Mouse (Mus musculus): ENCODE results near the gene Fry. TPM values are rescaled to one million over a fixed set of nuclear protein-coding genes. Genes with fewer than 3 reads are reported as not detected.
A peak's percentile ranks its signal among the peaks of the same experiment; 100 is the strongest.

The Fry gene
- polyA plus RNA-seq, 1 experiment from 2014 or later = 5.5 TPM

DNA sequence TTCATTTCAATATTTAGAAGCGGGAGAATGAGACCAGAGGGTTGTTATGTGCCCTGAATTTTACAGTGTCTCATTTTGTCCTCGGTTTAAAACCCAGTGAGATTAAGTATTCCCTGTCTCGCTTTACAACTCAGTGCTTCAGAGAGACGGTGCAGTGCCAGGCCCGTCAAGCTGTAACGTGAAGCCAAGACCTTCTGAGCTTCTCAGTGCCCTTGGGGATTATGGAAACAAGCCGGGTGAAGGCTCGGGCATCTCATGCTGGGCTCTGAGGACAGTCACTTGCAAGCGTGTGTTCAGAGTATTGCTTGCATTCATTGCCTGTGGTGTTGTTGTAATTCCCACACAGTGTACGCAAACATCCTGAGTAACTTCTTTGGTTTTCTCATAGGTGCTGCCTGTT, 218.0 kb downstream of the Fry start:
- no peaks in the 10 kb centered on the region for H3K27me3 ChIP-seq (ENCODE audit: insufficient read depth, low read length)
- TF ChIP-seq CTCF (IDR thresholded peaks at IDR 0.05; ENCODE audit: low read depth) = no peak
- no peaks in the 10 kb centered on the region for H3K9me3 ChIP-seq (ENCODE audit: low read depth, low read length)
- H3K4me3 ChIP-seq (ENCODE audit: low read depth, low read length) = no peak overlapping the region
- H3K9ac ChIP-seq = no peak overlapping the region
- no peak overlapping the region for H3K4me2 ChIP-seq
- WGBS = 51% methylated on average over 10 of the region's 10 CpGs
- no peaks in the 10 kb centered on the region for H3K36me3 ChIP-seq (ENCODE audit: insufficient read depth)
- no peak for DNase-seq
- no peak for ATAC-seq (ENCODE audit: insufficient read depth)
- H3K4me1 ChIP-seq (ENCODE audit: insufficient read depth) = peaks cover 3% of the 10 kb centered on the region; the same call in 1 of the 2 replicates
- H3K27ac ChIP-seq (ENCODE audit: low read depth) = no peak overlapping the region

DNA sequence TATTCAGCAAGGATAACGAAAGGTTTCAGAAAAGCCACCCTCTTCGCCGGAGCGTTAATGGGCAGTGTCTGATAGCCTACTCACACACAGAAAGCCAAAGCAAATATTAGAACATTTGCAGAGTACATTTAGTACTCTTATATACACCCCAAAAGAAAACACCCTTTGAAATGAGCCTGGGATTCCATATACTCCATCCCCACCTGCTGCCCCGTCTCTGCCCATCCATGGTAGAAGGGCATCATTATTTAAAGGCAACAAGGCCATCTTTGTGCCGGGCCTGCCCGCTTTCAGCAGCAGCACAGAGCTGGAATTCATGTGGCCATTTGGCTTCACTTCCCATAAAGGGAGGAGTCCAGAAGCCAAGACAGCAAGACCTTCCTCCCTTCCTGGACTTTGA, 219.3 kb downstream of the Fry start:
- no peaks in the 10 kb centered on the region for H3K9me3 ChIP-seq (ENCODE audit: low read depth, low read length)
- no peak for TF ChIP-seq CTCF (IDR thresholded peaks at IDR 0.05; ENCODE audit: low read depth)
- WGBS = 59% methylated on average over 7 of the region's 7 CpGs

DNA sequence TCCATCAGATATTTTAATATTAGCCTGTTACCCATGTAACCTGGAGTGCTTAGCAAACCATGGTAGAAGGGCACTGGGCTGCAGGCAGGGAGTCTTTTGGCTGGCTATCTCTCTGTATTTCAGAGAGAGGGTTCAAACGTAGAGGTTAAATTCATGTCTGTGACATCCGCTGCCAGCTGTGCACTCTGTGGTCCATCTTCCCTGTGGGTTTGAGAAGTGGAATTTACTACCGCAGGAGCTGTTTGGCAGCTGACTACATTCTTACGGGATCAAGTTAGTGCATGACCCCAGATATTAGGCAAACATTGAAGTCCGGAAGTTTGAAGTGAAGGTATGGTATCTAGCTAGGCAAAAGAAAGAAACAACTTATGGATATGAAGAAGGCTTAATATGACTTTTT, 222.5 kb downstream of the Fry start:
- DNase-seq (no peak), ATAC-seq (ENCODE audit: insufficient read depth) (no peak)
- Histone ChIP-seq H3K4me1 (ENCODE audit: insufficient read depth) (no peaks in the 10 kb centered on the region), H3K27me3 (ENCODE audit: insufficient read depth, low read length) (no peaks in the 10 kb centered on the region), H3K9ac (no peak overlapping the region), H3K9me3 (ENCODE audit: low read depth, low read length) (no peaks in the 10 kb centered on the region), H3K4me2 (no peak overlapping the region), H3K27ac (ENCODE audit: low read depth) (no peak overlapping the region), H3K36me3 (ENCODE audit: insufficient read depth) (no peaks in the 10 kb centered on the region), H3K4me3 (ENCODE audit: low read depth, low read length) (no peak overlapping the region)
- no peak for TF ChIP-seq CTCF (IDR thresholded peaks at IDR 0.05; ENCODE audit: low read depth)
- 32% methylated on average over 5 of the region's 5 CpGs for WGBS

More for the DNA sequence above, 219.3 kb downstream of the Fry start:
- Histone ChIP-seq H3K4me3 (ENCODE audit: low read depth, low read length) (no peak overlapping the region), H3K27ac (ENCODE audit: low read depth) (no peak overlapping the region), H3K36me3 (ENCODE audit: insufficient read depth) (no peaks in the 10 kb centered on the region), H3K9ac (no peak overlapping the region), H3K4me1 (ENCODE audit: insufficient read depth) (peaks cover 3% of the 10 kb centered on the region; the same call in 1 of the 2 replicates), H3K4me2 (no peak overlapping the region), H3K27me3 (ENCODE audit: insufficient read depth, low read length) (no peaks in the 10 kb centered on the region)
- ATAC-seq (ENCODE audit: insufficient read depth) = 0 out of 2 replicates have a peak, but pooled peaks have one; percentile 25
- DNase-seq = no peak

DNA sequence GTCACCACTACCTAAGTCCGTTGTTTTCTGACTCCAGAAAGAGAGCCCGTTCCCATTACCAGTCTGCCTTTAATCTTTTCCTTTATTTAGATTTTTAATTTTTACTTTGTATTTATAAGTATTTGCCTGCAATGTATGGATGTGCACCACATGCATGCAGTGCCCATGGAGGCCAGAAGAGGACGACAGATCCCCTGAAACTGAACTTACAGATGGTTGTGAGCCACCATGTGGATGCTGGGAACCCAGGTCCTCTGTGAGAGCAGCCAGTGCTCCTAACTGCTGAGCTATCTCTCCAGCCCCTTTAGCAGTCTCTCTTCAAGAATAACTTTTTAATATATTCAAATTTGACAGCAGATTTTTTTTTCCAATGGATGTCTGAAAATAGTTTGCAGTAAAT, 223.7 kb downstream of the Fry start:
- Histone ChIP-seq H3K27me3 (ENCODE audit: insufficient read depth, low read length) (no peaks in the 10 kb centered on the region), H3K9me3 (ENCODE audit: low read depth, low read length) (no peaks in the 10 kb centered on the region; the same call in 1 of the 2 replicates), H3K4me2 (no peak overlapping the region), H3K27ac (ENCODE audit: low read depth) (no peak overlapping the region), H3K4me3 (ENCODE audit: low read depth, low read length) (no peak overlapping the region), H3K4me1 (ENCODE audit: insufficient read depth) (no peaks in the 10 kb centered on the region), H3K36me3 (ENCODE audit: insufficient read depth) (no peaks in the 10 kb centered on the region), H3K9ac (no peak overlapping the region)
- no peak for TF ChIP-seq CTCF (IDR thresholded peaks at IDR 0.05; ENCODE audit: low read depth)
- whole genome bisulfite sequencing = 82% methylated on average over 3 of the region's 3 CpGs
- DNase-seq (no peak), ATAC-seq (ENCODE audit: insufficient read depth) (no peak)

DNA sequence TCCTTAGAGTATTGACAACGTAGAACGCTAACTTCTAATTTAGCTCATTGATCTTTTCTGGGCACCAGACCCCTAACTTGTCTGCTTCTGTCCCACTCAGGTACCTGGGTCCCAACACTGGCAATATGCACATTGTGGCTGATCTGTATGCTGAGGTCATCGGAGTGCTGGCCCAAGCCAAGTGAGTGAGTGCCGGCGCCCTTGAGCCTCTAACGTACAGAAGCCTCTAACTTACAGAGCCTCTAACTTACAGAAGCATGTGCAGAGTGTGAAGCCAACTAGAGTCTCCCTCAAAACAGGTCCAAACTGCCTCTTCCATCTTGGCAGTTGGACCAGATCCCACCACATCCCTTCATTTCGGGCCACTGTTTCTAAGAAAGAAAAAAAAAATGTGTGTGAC, 227.5 kb downstream of the Fry start:
- no peaks in the 10 kb centered on the region; the same call in 1 of the 2 replicates for H3K9me3 ChIP-seq (ENCODE audit: low read depth, low read length)
- no peak overlapping the region; the same call in 1 of the 2 replicates for H3K27ac ChIP-seq (ENCODE audit: low read depth)
- H3K4me2 ChIP-seq = no peak overlapping the region
- no peak overlapping the region for H3K9ac ChIP-seq
- TF ChIP-seq CTCF (IDR thresholded peaks at IDR 0.05; ENCODE audit: low read depth) = no peak
- WGBS = 89% methylated on average over 7 of the region's 7 CpGs
- H3K4me3 ChIP-seq (ENCODE audit: low read depth, low read length) = no peak overlapping the region
- DNase-seq (no peak), ATAC-seq (ENCODE audit: insufficient read depth) (no peak)
- H3K4me1 ChIP-seq (ENCODE audit: insufficient read depth) = no peaks in the 10 kb centered on the region
- no peaks in the 10 kb centered on the region for H3K36me3 ChIP-seq (ENCODE audit: insufficient read depth)
- no peaks in the 10 kb centered on the region for H3K27me3 ChIP-seq (ENCODE audit: insufficient read depth, low read length)

DNA sequence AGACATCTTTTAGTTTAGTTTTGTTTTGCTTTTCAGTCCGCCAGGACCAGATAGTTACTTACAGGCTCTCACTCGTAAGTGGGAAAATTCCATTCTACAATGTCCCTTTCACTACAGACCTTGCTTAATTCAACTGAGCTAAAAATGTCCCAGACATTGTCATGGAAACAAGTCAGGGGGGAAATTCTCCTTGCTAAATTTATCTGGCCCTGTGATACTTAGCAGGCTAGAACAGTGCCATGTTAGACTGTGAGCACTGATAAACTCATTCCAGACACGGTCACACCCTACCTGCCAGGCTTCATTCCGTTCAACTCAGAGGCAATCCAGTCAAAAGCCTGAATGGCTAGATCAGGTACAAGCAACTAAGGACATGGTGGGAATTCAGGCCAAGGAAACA, 227.9 kb downstream of the Fry start:
- Histone ChIP-seq H3K27ac (ENCODE audit: low read depth) (no peak overlapping the region; the same call in 1 of the 2 replicates), H3K9ac (no peak overlapping the region), H3K4me2 (no peak overlapping the region), H3K9me3 (ENCODE audit: low read depth, low read length) (no peaks in the 10 kb centered on the region; the same call in 1 of the 2 replicates), H3K4me1 (ENCODE audit: insufficient read depth) (no peaks in the 10 kb centered on the region), H3K36me3 (ENCODE audit: insufficient read depth) (no peaks in the 10 kb centered on the region), H3K27me3 (ENCODE audit: insufficient read depth, low read length) (no peaks in the 10 kb centered on the region), H3K4me3 (ENCODE audit: low read depth, low read length) (no peak overlapping the region)
- no peak for TF ChIP-seq CTCF (IDR thresholded peaks at IDR 0.05; ENCODE audit: low read depth)
- WGBS = 64% methylated on average over 4 of the region's 4 CpGs
- ATAC-seq (ENCODE audit: insufficient read depth) (no peak; the same call in 1 of the 2 replicates), DNase-seq (no peak)

DNA sequence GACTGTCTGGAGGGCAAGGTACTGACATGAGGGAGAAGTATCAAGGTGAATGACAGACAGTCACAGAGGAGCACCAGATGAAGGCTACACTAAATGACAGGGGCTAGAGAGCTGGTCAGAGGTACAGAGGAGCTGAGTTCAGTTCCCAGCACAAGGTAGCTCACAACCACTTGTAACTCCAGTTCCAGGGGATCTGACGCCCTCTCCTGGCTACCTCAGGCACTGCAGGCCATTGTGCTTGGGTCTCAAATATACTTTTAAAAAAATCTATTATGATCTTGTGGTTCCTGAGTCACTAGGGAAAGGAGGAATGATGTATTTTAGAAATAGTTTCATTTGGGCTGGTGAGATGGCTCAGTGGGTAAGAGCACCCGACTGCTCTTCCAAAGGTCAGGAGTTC, 229.4 kb downstream of the Fry start:
- no peak overlapping the region for H3K4me3 ChIP-seq (ENCODE audit: low read depth, low read length)
- no peaks in the 10 kb centered on the region for H3K4me1 ChIP-seq (ENCODE audit: insufficient read depth)
- no peaks in the 10 kb centered on the region for H3K36me3 ChIP-seq (ENCODE audit: insufficient read depth)
- no peak overlapping the region for H3K9ac ChIP-seq
- TF ChIP-seq CTCF (IDR thresholded peaks at IDR 0.05; ENCODE audit: low read depth) = peak; percentile 24; the same call in 1 of the 2 replicates
- no peaks in the 10 kb centered on the region for H3K27me3 ChIP-seq (ENCODE audit: insufficient read depth, low read length)
- 83% methylated on average over 2 of the region's 2 CpGs for WGBS
- H3K4me2 ChIP-seq = no peak overlapping the region
- no peaks in the 10 kb centered on the region; the same call in 1 of the 2 replicates for H3K9me3 ChIP-seq (ENCODE audit: low read depth, low read length)
- ATAC-seq (ENCODE audit: insufficient read depth) = no peak
- DNase-seq = no peak
- H3K27ac ChIP-seq (ENCODE audit: low read depth) = no peak overlapping the region

DNA sequence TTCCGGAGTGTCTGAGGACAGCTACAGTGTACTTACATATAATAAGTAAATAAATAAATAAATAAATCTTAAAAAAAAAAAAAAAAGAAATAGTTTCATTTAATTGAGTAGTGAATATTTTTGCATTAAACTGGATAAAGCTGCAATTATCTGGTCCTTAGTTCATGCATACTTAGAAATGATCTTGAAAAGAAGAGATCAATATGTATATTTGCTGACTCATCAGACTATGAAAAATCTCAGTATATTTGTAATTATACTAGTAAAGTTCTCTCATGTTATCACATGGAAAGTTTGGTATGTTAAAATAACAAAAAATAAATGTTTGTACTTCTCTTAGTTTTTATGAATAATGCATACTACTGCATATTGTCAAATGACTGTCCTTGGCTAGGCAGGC, 229.9 kb downstream of the Fry start:
- no peak overlapping the region for H3K4me3 ChIP-seq (ENCODE audit: low read depth, low read length)
- no peaks in the 10 kb centered on the region; the same call in 1 of the 2 replicates for H3K9me3 ChIP-seq (ENCODE audit: low read depth, low read length)
- no peaks in the 10 kb centered on the region for H3K36me3 ChIP-seq (ENCODE audit: insufficient read depth)
- H3K4me2 ChIP-seq = no peak overlapping the region
- no peak for TF ChIP-seq CTCF (IDR thresholded peaks at IDR 0.05; ENCODE audit: low read depth)
- no peaks in the 10 kb centered on the region for H3K27me3 ChIP-seq (ENCODE audit: insufficient read depth, low read length)
- no peak for ATAC-seq (ENCODE audit: insufficient read depth)
- DNase-seq = no peak
- H3K27ac ChIP-seq (ENCODE audit: low read depth) = no peak overlapping the region
- H3K9ac ChIP-seq = no peak overlapping the region
- WGBS = 83% methylated on average over 1 of the region's 1 CpGs
- H3K4me1 ChIP-seq (ENCODE audit: insufficient read depth) = no peaks in the 10 kb centered on the region

Data from lung, embryonic 14.5 days (tissue).